Mouse (Mus musculus): Measurements from ENCODE around the gene Ntn4.

The Ntn4 gene

DNA sequence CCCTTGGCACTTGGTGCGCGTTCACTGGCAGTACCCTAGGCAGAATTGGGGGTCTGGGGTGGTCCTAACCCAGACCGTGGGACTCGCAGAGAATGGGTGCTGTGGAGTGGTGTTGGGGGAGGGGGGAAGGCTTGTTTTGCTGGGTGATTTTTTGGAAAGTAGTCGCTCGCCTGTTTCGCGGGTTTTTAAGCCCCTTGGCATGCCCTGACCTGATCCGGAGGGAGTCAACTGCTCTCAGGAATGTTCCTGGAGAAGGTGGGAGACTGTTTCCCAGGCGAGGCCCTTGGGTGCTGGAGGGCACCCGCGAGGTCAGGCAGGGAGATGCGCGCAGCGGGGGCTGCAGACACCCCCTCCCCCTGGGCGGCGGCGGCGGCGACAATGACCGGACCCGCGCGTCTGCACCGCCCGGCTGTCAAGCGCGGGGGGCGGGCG, at the start of gene Ntn4:
Ntn4 (plus strand) TSS at position 161 of the 432 bp plus-strand sequence.
- no peak for DNase-seq (ENCODE audit: low spot score in 2 of 2)

GRCm38 (mm10) chr10:93592456-93592855, 48.0 kb upstream of the Ntn4 start:
- DNase-seq (ENCODE audit: low spot score in 2 of 2), result no peak

GRCm38 (mm10) chr10:93594022-93594482, 46.4 kb upstream of the Ntn4 start:
- DNase-seq (ENCODE audit: low spot score in 2 of 2), result peak; percentile 62 to 76

DNA sequence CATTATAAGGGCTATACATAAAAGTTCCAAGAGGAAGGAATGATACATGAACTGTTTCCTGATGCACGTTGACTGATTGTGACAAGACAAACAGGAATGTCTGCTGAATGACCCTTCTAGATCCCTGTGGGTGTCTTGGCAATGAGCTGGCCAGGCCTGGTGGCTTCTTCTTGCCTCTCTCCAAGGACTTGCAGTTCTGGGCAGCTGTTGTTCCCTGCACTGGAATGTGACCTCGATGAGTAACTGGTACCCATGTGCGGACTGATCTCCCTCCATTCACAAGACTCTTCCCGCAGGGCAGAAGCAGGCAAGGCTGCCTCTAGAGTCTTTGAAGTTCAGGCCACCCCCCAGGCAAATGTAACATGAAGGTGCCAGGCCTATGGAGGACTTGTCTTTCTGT, 44.6 kb upstream of the Ntn4 start:
- DNase-seq (ENCODE audit: low spot score in 2 of 2), result no peak

GRCm38 (mm10) chr10:93596641-93597040, 43.8 kb upstream of the Ntn4 start:
- DNase-seq (ENCODE audit: low spot score in 2 of 2), result no peak

DNA sequence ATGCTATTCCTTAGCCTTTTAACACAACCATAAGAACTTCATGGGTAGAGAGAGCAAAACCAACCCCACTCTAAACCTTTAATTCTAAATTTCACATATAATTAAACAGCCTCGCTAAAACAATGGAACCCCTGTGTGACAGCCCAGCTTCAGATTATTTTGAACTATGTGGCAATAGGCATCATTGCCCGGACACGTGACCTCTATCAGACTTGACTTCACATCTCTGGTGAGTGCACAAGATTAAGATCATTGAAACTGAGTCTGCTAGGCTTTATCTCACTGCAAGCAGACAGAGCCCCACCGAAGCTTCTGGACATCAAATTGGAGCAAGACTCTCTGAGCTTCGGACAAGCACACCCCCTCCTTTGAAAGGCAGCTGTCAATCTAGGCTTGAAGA, 38.2 kb upstream of the Ntn4 start:
- DNase-seq (ENCODE audit: low spot score in 2 of 2), result no peak

DNA sequence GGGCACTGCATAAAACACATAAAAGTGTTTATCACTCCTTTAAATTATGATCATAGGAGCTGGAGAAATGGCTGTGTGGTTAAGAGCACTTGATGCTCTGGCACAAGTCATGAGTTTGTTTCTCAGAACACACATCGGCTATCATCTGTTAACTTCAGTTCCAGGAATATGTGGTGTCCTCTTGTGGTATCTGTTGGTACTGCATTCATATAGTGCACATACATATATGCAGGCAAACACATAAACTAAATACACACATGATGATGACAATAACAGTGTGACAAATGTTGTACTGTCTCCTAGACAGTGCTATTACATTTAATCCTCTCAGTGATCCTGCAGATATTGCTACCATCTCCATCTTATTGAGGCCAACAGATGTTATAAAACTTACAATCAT, 37.2 kb upstream of the Ntn4 start:
- DNase-seq (ENCODE audit: low spot score in 2 of 2), result no peak

GRCm38 (mm10) chr10:93606326-93606725, 34.2 kb upstream of the Ntn4 start:
- no peak for DNase-seq (ENCODE audit: low spot score in 2 of 2)

DNA sequence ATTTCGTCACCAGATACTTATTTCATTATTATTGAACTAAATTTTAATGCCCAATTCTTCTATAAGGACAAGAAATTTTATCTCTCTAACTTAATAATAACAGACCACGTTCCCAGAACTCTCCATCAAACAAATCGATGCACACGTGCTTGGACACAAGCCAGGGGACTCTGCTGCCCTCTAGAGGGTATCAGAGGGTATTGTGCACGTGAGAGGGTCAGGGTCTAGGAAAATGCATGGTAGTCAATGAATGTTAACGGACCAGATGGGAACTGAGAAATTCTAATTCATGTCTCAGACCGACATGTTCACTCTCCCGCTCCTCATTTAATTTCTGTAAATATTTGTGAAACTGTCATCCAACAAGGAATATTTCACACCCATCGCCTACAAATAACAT, 32.4 kb upstream of the Ntn4 start:
- no peak for DNase-seq (ENCODE audit: low spot score in 2 of 2)

DNA sequence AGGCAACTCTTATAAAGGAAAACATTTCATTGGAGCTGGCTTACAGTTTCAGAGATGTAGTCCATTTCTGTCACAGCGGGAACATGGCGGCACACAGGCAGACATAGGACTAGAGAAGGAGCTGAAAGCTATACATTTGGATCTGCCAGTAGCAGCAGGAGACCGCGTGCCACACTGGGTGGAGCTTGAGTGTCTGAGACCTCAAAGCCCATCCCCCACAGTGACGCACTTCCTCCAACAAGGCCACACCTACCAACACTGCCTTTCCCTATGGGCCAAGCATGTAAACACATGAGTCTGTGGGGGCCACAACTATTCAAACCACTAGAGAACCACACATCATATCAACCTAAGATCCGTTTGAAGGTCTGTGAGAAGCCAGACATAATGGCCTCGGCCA, 31.2 kb upstream of the Ntn4 start:
- DNase-seq (ENCODE audit: low spot score in 2 of 2), result no peak

- DNase-seq (ENCODE audit: low spot score in 2 of 2), result no peak
These were observed 29.6 kb upstream of the Ntn4 start for GRCm38 (mm10) chr10:93610896-93611295.

- peak; percentile 15 to 26 for DNase-seq (ENCODE audit: low spot score in 2 of 2)
These were observed 29.0 kb upstream of the Ntn4 start for GRCm38 (mm10) chr10:93611419-93612007.

GRCm38 (mm10) chr10:93614850-93615249, 25.6 kb upstream of the Ntn4 start:
- DNase-seq (ENCODE audit: low spot score in 2 of 2), result no peak

DNA sequence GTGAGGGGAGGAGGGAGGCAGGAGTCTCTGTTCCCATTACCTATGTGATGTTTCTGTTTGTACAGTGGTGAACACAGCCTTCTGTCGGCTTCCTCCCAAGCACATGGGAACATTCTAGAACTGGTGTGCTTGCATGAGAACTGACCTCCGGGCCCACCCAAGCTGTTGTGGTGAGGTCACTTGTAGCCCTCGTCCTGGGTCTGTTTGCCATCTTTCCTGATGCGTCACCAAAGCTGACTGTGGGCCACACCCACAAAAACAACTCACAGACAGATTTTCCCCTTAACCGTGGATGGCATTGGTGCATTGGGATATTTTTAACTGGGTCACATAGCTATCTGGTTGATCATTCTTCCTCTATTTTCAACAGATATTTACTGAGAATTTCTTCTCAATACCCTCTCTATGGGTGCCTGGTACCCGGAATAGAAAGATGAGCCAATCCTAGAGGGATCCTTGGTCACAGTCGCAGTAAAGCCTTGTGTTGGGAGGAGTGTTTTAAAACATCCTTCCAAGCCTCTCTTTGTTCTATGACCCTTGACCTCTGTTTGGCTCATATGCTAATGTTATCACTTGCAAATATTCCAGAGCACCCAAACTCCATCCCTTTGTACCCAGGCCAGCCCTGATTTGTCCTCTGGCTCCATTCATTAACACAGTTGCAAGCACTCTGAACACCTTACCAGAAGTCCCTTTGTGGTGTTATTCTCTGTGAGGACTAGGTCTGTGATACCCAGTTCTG, 19.9 kb upstream of the Ntn4 start:
- no peak for DNase-seq (ENCODE audit: low spot score in 2 of 2)

DNA sequence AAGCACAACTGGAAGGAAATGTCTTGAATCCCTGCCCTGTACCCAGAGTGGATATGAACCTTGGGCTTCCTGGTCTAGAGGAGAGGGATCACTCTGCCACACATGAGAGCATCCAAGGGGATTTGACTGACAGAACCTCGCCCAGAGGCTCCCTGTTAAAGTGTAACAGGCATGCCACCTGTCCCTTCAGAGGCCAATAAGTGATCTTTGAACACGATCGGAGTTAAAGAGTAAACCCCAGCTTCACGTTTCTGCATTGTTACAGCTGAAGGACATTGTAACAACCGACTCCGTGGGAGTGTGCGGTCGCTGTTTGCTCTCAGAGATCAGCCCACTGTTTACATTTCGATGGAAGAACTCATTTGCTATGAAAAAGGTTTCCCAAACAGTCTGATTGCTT, 16.8 kb upstream of the Ntn4 start:
- DNase-seq (ENCODE audit: low spot score in 2 of 2), result no peak

GRCm38 (mm10) chr10:93624151-93624550, 16.3 kb upstream of the Ntn4 start:
- no peak for DNase-seq (ENCODE audit: low spot score in 2 of 2)

GRCm38 (mm10) chr10:93630310-93630709, 10.2 kb upstream of the Ntn4 start:
- no peak for DNase-seq (ENCODE audit: low spot score in 2 of 2)

DNA sequence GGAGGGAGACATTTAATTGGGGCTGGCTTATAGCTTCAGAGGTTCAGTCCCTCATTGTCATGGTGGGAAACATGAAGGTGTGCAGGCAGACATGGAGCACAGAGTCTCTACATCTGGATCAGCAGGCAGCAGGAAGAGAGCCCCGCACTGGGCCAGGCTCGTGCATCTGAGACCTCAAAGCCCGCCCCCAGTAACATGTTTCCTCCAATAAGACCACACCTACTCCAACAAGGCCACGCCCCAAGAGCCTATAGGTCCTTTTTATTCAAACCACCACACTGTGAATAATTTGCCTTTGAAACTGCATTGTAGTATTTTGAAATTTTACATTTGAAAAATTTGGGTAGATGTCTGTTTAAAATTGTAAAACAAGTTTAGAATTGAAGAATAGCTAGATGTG, 8.4 kb upstream of the Ntn4 start:
- DNase-seq (ENCODE audit: low spot score in 2 of 2), result no peak

GRCm38 (mm10) chr10:93633563-93633962, 6.9 kb upstream of the Ntn4 start:
- no peak for DNase-seq (ENCODE audit: low spot score in 2 of 2)

GRCm38 (mm10) chr10:93633971-93634370, 6.5 kb upstream of the Ntn4 start:
- no peak for DNase-seq (ENCODE audit: low spot score in 2 of 2)

DNA sequence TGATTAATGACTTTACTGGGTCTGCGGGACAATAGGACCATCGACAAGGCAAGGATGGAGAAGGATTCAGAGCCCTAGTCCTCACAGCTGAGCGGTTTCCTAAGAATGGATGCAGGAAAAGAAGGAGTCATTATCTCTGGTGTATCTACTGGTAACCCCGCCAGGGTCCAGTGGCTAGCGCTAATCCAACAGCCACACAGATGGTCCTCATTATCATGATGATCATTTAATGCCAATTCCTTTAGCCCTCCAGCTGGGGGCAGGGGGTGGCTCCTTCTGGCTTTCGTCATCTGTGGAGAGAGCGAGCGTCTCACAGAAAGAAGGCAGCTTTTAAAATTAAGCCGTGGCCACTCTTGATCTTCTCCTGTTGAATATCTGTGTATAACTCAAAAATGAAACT, 4.5 kb upstream of the Ntn4 start:
- no peak for DNase-seq (ENCODE audit: low spot score in 2 of 2)

DNA sequence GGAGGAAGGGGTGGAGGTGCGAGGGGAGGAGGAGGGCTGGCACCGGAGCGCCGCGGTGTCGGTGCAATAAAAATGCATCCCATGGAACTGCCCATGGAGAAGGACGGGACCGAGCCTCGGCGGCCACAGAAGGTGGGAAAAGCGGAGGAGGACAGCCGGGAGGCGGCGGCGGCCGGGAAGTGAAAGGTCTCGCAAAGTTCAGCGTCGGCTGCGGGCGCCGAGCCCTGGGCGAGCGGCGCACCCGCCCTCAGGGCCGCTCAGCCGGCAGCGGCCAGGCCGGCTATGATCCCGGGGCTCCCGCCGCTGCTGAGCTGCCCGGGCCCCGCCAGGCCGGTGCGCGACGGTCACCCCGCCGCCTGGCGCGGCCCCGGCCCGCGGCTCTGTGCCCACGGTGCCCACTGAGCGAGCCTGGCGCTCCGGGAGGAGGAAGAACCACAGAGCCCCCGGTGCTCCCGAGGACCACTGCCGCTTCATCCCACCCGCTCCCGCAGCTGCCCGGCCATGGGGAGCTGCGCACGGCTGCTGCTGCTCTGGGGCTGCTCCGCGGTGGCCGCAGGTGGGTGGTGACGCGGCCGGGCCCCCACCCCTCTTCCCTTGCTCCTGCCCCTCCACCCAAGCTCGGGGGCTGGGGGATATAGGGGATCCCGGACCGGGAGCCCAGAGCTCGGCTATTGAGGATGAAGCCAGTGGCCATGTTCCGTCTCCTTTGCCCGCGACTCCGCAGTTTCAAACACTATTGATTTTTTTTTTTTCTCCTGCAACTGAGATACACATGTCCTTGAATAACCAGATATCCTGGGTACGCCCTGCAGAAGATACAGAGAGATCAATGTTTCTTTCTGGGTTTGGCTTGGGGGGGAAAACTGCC, 706 bp downstream of the Ntn4 start:
- DNase-seq (ENCODE audit: low spot score in 2 of 2), result peak; percentile 25 to 33

Data from urinary bladder, postnatal 36 days (tissue).